Mouse (Mus musculus) spleen, adult 2 months (tissue): ENCODE measurements around the gene Aph1b. TPM values are rescaled to one million over a fixed set of nuclear protein-coding genes. Genes with fewer than 3 reads are reported as not detected.

Experiments
- DNase-seq, 2 experiments: peaks; one replicate each; pipeline versions ENCODE4 v3.0.0 to v3.0.0-alpha.2; 2012 to 2021; ENCODE audit warnings: low spot score in 2 of 2, low read depth in 1 of 2
- H3K27ac ChIP-seq: fragments of 200-500 bp; 2 replicates; pipeline ENCODE4 v1.5.1; 2012; ENCODE audit warnings: low read length, inconsistent platforms; ENCODE audit not compliant: insufficient read depth
- H3K27me3 ChIP-seq: fragments of 200-500 bp; 2 replicates; pipeline ENCODE4 v1.6.1; 2012; ENCODE audit warnings: mild to moderate bottlenecking, moderate library complexity, low read length, inconsistent platforms; ENCODE audit not compliant: control insufficient read depth, insufficient read depth
- H3K36me3 ChIP-seq: fragments of 200-500 bp; 2 replicates; pipeline ENCODE4 v1.6.1; 2012; ENCODE audit warnings: mild to moderate bottlenecking, low read length, inconsistent platforms; ENCODE audit not compliant: control insufficient read depth, insufficient read depth
- H3K4me1 ChIP-seq: fragments of 200-500 bp; 2 replicates; pipeline ENCODE4 v1.6.1; 2011; ENCODE audit warnings: inconsistent platforms; ENCODE audit not compliant: control insufficient read depth, insufficient read depth, insufficient read length
- H3K4me3 ChIP-seq: fragments of 200-500 bp; 2 replicates; pipeline ENCODE4 v1.5.1; 2011; ENCODE audit warnings: mild to moderate bottlenecking, inconsistent platforms; ENCODE audit not compliant: insufficient read depth, insufficient read length; ENCODE audit errors: extremely low read depth
- CTCF ChIP-seq: fragments of 200-500 bp; IDR thresholded peaks from 2 replicates; pipeline ENCODE4 v1.5.1; 2011; ENCODE audit warnings: mild to moderate bottlenecking, inconsistent platforms; ENCODE audit not compliant: insufficient read depth, insufficient read length, insufficient replicate concordance; ENCODE audit errors: extremely low read depth
- POLR2A ChIP-seq: fragments of 200-500 bp; IDR thresholded peaks from 2 replicates; pipeline ENCODE4 v1.6.1; 2011; ENCODE audit warnings: low read depth, low read length, inconsistent platforms
- WGBS: fragments of 180-500 bp; shearing (Covaris S2); methylation state at CpG from one replicate; pipeline ENCODE4 v1.1.7; 2018; 5-methylcytosine and 5-hydroxymethylcytosine counted together
- polyA plus RNA-seq: library from polyadenylated mRNA; depleted of rRNA; stranded (reverse); fragments of >200 nt; gene quantifications from 2 replicates; pipeline ENCODE4 v1.2.3, GENCODE M21; 2012; rRNA removed

Gene Aph1b
- polyA plus RNA-seq, 1 experiment: 1.9 TPM

DNA sequence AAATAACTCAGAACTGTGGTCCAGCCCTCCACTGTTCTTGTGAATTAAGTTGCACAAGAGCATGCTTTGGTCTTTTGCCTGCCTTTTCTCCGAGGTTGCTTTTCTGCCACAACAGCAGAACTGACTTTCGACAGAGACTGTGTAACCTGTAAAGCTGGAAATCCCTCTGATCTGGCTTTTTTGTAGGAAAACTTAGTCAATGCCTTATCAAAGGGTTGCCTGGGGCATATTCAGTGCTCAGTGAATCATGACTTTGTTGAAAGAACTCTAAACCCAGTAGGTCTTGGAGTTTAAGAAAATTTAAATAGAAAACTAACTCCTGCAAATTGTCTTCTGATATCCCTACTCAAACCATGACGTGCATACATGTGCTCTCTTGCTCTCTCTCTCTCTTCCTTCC is 64.7 kb downstream of the Aph1b start:
- H3K4me3 ChIP-seq: no peak overlapping the region
- no peaks in the 10 kb centered on the region for H3K36me3 ChIP-seq
- DNase-seq: no peak
- WGBS: 63% methylated on average over 3 of the region's 3 CpGs
- TF ChIP-seq POLR2A (no peak), CTCF (no peak)
- no peak overlapping the region for H3K27ac ChIP-seq
- H3K27me3 ChIP-seq: no peaks in the 10 kb centered on the region
- no peaks in the 10 kb centered on the region for H3K4me1 ChIP-seq

- Histone ChIP-seq H3K27ac (no peak overlapping the region), H3K4me3 (no peak overlapping the region), H3K36me3 (no peaks in the 10 kb centered on the region), H3K27me3 (no peaks in the 10 kb centered on the region), H3K4me1 (no peaks in the 10 kb centered on the region)
- WGBS: 88% methylated on average over 7 of the region's 7 CpGs
- TF ChIP-seq CTCF (no peak), POLR2A (no peak)
- no peak for DNase-seq
Measured at GRCm38 (mm10) chr9:66727333-66727732, 68.0 kb downstream of the Aph1b start.

DNA sequence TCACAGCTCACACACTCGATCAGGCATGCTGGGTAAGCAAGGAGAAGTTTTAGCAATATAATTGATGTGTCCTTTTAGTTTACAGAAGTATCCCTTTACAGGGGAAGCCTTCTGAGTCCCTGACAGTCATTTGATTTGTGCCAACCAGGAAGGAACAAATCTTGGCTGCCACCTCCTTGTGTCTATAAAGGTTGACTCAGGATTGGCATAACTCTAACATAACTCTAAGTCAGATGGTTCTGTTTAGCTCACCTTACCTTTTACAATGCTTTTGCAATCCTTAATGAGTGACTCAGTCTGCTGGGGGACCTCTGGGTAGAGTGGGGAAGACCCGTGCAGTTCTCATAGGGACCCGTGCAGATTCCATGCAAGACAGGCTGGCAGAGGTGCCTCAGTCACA is 69.7 kb downstream of the Aph1b start:
- Histone ChIP-seq H3K36me3 (no peaks in the 10 kb centered on the region), H3K4me3 (no peak overlapping the region), H3K27me3 (no peaks in the 10 kb centered on the region), H3K27ac (no peak overlapping the region), H3K4me1 (no peaks in the 10 kb centered on the region)
- DNase-seq: no peak
- TF ChIP-seq POLR2A: no peak
- TF ChIP-seq CTCF: no peak
- WGBS: 54% methylated on average over 3 of the region's 3 CpGs

Other genes starting within 250 kb of the Aph1b start
- 15.2 and 15.9 TPM in 2 replicates for gene Usp3, start 202.3 kb downstream of the Aph1b start, polyA plus RNA-seq
- gene Car12, start 81.8 kb downstream of the Aph1b start, polyA plus RNA-seq: 0.48 and 0.74 TPM in 2 replicates
- 0.05 TPM in 1 of 2 replicates, not detected in the other for gene Gm10647, start 1.5 kb upstream of the Aph1b start, polyA plus RNA-seq
- gene Aph1c, start 39.2 kb upstream of the Aph1b start, polyA plus RNA-seq: 1.1 and 3.0 TPM in 2 replicates
- gene Rab8b, start 124.2 kb upstream of the Aph1b start, polyA plus RNA-seq: 12.5 and 13.2 TPM in 2 replicates
- gene Rps27l, start 150.6 kb upstream of the Aph1b start, polyA plus RNA-seq: 11.4 and 13.3 TPM in 2 replicates
- 9.5 and 23.7 TPM in 2 replicates for gene Lactb, start 180.0 kb upstream of the Aph1b start, polyA plus RNA-seq